Mouse (Mus musculus) kidney, postnatal 0 days (tissue): ENCODE results near the gene Vezt. TPM values are rescaled to one million over a fixed set of nuclear protein-coding genes. Genes with fewer than 3 reads are reported as not detected.

Experiments
- ATAC-seq: fragments of 200-750 bp; cut with Nextera tagmentation; replicated peaks from 2 replicates; pipeline ENCODE4 v1.8.0; 2017; ENCODE audit warnings: low read depth, moderate number of reproducible peaks, moderate TSS enrichment, moderate library complexity; ENCODE audit not compliant: low FRiP score
- DNase-seq: peaks from one replicate; pipeline ENCODE4 v3.0.0-alpha.2; 2016; ENCODE audit warnings: low spot score
- H3K27ac ChIP-seq: fragments of 300-500 bp; sonication (generic); 2 replicates; pipeline ENCODE4 v1.5.1; 2014; ENCODE audit warnings: mild to moderate bottlenecking
- H3K27me3 ChIP-seq: fragments of 300-500 bp; sonication (generic); 2 replicates; pipeline ENCODE4 v1.6.1; 2014; ENCODE audit warnings: low read length, mixed read lengths; ENCODE audit not compliant: insufficient read depth
- H3K36me3 ChIP-seq: fragments of 300-500 bp; sonication (generic); 2 replicates; pipeline ENCODE4 v1.6.1; 2014; ENCODE audit warnings: low read length, mixed read lengths; ENCODE audit not compliant: insufficient read depth
- H3K4me1 ChIP-seq: fragments of 300-500 bp; sonication (generic); replicated peaks from 2 replicates; pipeline ENCODE4 v1.6.1; 2014; ENCODE audit warnings: antibody characterized with exemption, low read length, mixed read lengths; ENCODE audit not compliant: insufficient read depth
- H3K4me2 ChIP-seq: fragments of 300-500 bp; sonication (generic); 2 replicates; pipeline ENCODE4 v1.6.1; 2014; ENCODE audit warnings: mild to moderate bottlenecking, low read length, moderate library complexity, mixed read lengths
- H3K4me3 ChIP-seq: fragments of 300-500 bp; sonication (generic); replicated peaks from 2 replicates; pipeline ENCODE4 v1.5.1; 2014; ENCODE audit warnings: low read depth, low read length
- H3K9ac ChIP-seq: fragments of 300-500 bp; sonication (generic); 2 replicates; pipeline ENCODE4 v1.6.1; 2014; ENCODE audit warnings: low read depth, low read length
- H3K9me3 ChIP-seq: fragments of 300-500 bp; sonication (generic); replicated peaks from 2 replicates; pipeline ENCODE4 v1.6.1; 2016; ENCODE audit warnings: low read length, inconsistent platforms, mixed read lengths
- CTCF ChIP-seq: IDR thresholded peaks from 2 replicates; pipeline ENCODE4 v1.5.1; 2016; ENCODE audit warnings: antibody characterized with exemption, low read depth, mild to moderate bottlenecking, moderate library complexity
- WGBS: fragments of 180-500 bp; shearing (Covaris S2); extraction: QIAGEN DNeasy Blood & Tissue Kit; methylation state at CpG from one replicate; pipeline ENCODE4 v1.1.7; 2014; 5-methylcytosine and 5-hydroxymethylcytosine counted together
- polyA plus RNA-seq: library from polyadenylated mRNA; unstranded; fragments of >200 nt; fragmentation: Nextera tagmentation; extraction: Ambion mirVana; gene quantifications from 2 replicates; pipeline ENCODE4 v1.2.1, GENCODE M21; 2015

The Vezt gene
- polyA plus RNA-seq, 1 experiment from 2014 or later = 20.8 TPM

DNA sequence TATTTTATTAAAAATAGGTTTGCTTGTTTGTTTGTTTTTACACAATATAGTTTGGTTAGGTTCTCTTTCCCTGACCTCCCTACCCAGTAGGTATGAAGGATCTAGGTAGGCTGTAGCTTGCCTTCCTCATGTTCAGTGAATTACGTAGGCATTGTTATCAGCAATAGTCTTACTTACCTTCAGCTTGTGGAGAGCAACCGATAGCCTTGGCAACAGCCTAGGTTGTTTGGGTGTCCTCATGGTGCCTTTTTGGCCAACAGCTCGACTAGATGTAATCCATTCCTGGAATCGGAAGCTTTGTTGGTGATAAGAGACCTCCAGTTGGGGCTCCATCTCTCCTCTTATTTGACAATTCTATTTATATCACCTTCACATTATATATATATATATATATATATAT is 114.5 kb downstream of the Vezt start:
- Histone ChIP-seq H3K4me3 (no peak overlapping the region), H3K4me1 (no peaks in the 10 kb centered on the region), H3K36me3 (no peaks in the 10 kb centered on the region), H3K27me3 (no peaks in the 10 kb centered on the region), H3K9ac (no peak overlapping the region), H3K9me3 (no peaks in the 10 kb centered on the region), H3K4me2 (no peak overlapping the region), H3K27ac (no peak overlapping the region)
- no peak for ATAC-seq
- TF ChIP-seq CTCF = no peak
- DNase-seq = no peak
- 93% methylated on average over 4 of the region's 4 CpGs for WGBS

DNA sequence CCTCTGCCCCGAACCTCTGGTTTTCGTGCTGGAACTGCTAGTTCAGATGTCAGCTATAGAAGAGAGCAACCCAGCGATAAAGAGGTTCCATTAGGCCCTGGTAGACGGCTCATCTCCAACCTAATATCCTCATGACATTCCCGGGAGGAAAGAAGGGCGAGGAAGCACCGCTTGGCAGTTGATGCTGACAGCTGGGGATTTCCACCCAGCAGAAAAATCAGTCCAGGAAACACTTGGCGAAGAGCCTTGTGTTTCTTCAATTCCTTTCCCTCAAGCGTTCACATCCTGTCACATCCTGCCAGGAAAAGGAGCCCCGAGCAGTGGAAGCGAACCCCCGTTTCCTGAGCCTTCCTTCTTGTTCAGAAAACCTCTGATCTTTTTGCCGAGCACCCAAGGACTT is 116.4 kb downstream of the Vezt start:
- peak; percentile 51 for DNase-seq

DNA sequence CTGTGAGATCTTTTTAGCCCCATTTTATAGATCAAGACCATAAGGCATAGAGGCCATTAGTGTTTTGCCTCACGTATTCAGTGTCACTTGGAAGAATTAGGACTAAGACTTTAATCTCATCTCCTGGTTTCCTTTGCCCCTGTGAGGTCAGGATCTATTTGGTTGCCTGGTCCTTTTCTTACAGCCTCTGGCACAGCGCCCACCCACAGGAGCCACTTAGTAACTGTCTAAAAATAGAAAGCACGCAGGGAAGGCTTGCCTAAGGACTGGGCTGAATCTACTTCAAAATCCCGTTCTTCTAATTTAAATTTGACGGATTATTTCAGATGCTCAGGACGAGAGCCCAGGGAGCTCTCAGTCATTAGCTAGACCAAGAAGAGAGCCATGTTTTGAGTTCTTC is 116.9 kb downstream of the Vezt start:
- H3K27me3 ChIP-seq = no peaks in the 10 kb centered on the region
- WGBS = 52% methylated on average over 6 of the region's 6 CpGs
- H3K27ac ChIP-seq = no peak overlapping the region; the same call in 1 of the 2 replicates
- H3K9me3 ChIP-seq = no peaks in the 10 kb centered on the region
- no peak overlapping the region for H3K4me2 ChIP-seq
- DNase-seq (peak; percentile 43), ATAC-seq (no peak)
- no peak overlapping the region for H3K9ac ChIP-seq
- TF ChIP-seq CTCF = no peak
- no peaks in the 10 kb centered on the region for H3K4me1 ChIP-seq
- no peaks in the 10 kb centered on the region for H3K36me3 ChIP-seq
- no peak overlapping the region for H3K4me3 ChIP-seq

More for the DNA sequence above, 116.4 kb downstream of the Vezt start:
- no peak overlapping the region for H3K9ac ChIP-seq
- H3K4me3 ChIP-seq = no peak overlapping the region
- H3K4me1 ChIP-seq = no peaks in the 10 kb centered on the region
- no peak overlapping the region; the same call in 1 of the 2 replicates for H3K27ac ChIP-seq
- H3K9me3 ChIP-seq = no peaks in the 10 kb centered on the region
- TF ChIP-seq CTCF = no peak
- no peak overlapping the region for H3K4me2 ChIP-seq
- no peak for ATAC-seq
- H3K27me3 ChIP-seq = no peaks in the 10 kb centered on the region
- H3K36me3 ChIP-seq = no peaks in the 10 kb centered on the region
- WGBS = 56% methylated on average over 13 of the region's 13 CpGs

DNA sequence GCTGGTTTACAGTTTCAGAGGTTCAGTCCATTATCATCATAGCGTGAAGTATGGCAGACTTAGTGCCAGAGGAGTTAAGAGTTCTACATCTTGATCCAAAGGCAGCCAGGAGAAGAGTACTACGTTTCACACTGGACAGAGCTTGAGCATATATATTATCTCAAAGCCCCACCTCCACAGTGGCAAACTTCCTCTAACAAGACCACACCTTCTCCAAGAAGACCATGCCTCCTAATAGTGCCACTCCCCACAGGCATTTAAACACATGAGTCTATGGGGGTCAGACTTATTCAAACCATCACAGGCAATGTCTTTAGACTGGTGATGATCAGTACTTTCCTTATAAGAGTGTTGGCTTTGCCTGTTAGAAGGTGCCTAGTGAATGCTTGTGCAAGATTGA is 117.5 kb downstream of the Vezt start:
- no peak for TF ChIP-seq CTCF
- Histone ChIP-seq H3K9ac (no peak overlapping the region), H3K9me3 (no peaks in the 10 kb centered on the region), H3K4me3 (no peak overlapping the region), H3K27me3 (no peaks in the 10 kb centered on the region), H3K36me3 (no peaks in the 10 kb centered on the region), H3K27ac (no peak overlapping the region), H3K4me1 (no peaks in the 10 kb centered on the region), H3K4me2 (no peak overlapping the region)
- no peak for ATAC-seq
- DNase-seq = no peak
- 58% methylated on average over 2 of the region's 2 CpGs for WGBS

DNA sequence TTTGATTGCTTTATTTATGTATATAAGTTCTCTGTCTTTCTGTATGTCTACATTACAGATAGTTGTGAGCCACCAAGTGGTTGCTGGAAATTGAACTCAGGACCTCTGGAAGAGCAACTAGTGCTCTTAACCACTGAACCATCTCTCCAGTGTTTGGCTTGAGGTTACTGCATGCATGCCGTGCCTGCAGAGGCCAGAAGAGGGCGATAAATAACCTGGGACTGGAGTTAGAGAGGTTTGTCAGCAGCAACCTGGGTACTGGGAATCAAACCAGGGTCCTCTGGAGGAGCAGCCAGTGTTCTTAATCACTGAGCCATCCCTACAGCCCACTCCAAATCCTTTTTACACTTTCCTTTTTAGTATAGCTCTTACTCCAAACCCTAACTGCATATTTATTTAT is 118.8 kb downstream of the Vezt start:
- no peaks in the 10 kb centered on the region for H3K9me3 ChIP-seq
- peak; percentile 30; the same call in 1 of the 2 replicates for TF ChIP-seq CTCF
- 71% methylated on average over 2 of the region's 2 CpGs for WGBS
- ATAC-seq = no peak
- no peaks in the 10 kb centered on the region for H3K36me3 ChIP-seq
- no peaks in the 10 kb centered on the region for H3K27me3 ChIP-seq
- H3K9ac ChIP-seq = no peak overlapping the region
- no peak overlapping the region for H3K4me2 ChIP-seq
- DNase-seq = no peak
- H3K27ac ChIP-seq = no peak overlapping the region
- H3K4me1 ChIP-seq = no peaks in the 10 kb centered on the region
- no peak overlapping the region for H3K4me3 ChIP-seq

DNA sequence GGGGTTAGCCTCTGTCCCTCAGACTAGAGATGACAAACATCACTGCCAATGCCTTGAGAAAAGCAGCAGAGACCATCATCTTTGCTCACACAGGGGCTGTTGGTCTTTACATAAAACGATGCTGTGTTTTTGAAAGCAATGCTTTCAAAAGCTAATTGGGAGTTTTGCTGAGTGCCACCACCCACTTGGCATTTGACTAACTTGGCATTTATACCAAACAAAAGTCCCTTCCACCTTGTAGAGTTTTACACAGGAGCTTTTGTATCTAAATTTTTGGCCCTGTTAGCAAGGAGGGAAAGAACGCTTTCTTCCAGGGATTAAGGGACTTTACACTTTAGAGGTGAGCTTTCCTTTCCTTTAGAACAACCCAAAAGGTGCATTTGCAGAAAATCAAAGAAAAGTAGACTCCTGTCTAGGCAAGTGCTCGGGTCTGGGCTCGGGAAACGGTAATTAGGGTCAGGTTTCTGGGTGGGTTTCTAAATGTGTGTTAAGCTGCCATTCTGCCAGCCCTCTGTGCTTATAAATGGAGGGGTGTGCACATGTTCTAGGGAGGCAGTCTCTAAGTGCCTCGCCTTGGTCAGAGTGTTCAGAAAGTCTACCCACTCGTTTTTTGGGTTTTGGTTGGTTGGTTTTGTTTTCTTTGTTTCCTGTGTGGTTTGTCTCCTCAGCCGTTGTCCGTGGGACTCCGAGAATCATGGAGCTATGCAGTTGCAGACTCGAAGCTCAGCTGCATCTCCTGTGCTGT is 119.9 kb downstream of the Vezt start:
- Histone ChIP-seq H3K9ac (no peak overlapping the region), H3K4me1 (no peaks in the 10 kb centered on the region), H3K27me3 (no peaks in the 10 kb centered on the region), H3K4me3 (no peak overlapping the region), H3K27ac (no peak overlapping the region), H3K9me3 (no peaks in the 10 kb centered on the region), H3K36me3 (no peaks in the 10 kb centered on the region), H3K4me2 (no peak overlapping the region)
- ATAC-seq = no peak
- DNase-seq = no peak
- 30% methylated on average over 11 of the region's 11 CpGs for WGBS
- no peak for TF ChIP-seq CTCF

DNA sequence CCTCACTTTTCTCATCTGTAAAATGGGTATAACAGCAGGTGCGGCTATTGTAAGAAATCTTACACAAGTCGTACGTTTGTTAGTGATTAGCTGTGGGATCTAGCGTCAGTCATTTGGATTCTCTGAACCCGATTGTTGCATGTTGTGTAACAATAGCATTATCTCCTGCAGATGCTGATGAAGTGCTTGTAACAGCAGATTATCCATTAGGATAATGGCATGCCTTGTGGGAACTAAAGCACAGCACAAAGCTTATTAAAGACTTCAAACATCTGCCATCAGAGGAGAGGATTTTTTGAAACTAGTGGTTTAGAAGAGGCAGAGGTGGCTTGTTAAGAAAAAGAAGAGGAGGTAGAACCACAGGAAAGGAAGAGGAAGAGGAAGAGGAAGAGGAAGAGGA is 122.1 kb downstream of the Vezt start:
- H3K27ac ChIP-seq = no peak overlapping the region
- 91% methylated on average over 5 of the region's 5 CpGs for WGBS
- no peaks in the 10 kb centered on the region for H3K9me3 ChIP-seq
- TF ChIP-seq CTCF = no peak
- DNase-seq = no peak
- H3K4me2 ChIP-seq = no peak overlapping the region
- H3K4me3 ChIP-seq = no peak overlapping the region
- ATAC-seq = no peak
- H3K36me3 ChIP-seq = no peaks in the 10 kb centered on the region
- no peak overlapping the region for H3K9ac ChIP-seq
- no peaks in the 10 kb centered on the region for H3K27me3 ChIP-seq
- no peaks in the 10 kb centered on the region for H3K4me1 ChIP-seq
